Mouse (Mus musculus) heart, adult 2 months (tissue): ENCODE measurements around the gene Gm20388. TPM values are rescaled to one million over a fixed set of nuclear protein-coding genes. Genes with fewer than 3 reads are reported as not detected.

Source experiments
- DNase-seq, 2 experiments: peaks; one replicate each; pipeline ENCODE4 v3.0.0; 2021
- H3K27ac ChIP-seq: fragments of 200-600 bp; 2 replicates; pipeline ENCODE4 v1.8.1; 2022
- H3K27me3 ChIP-seq: fragments of 200-500 bp; 2 replicates; pipeline ENCODE4 v1.6.1; 2012; ENCODE audit warnings: mild to moderate bottlenecking, low read length, inconsistent platforms, mixed read lengths; ENCODE audit not compliant: control insufficient read depth, insufficient read depth
- H3K36me3 ChIP-seq: fragments of 200-500 bp; 2 replicates; pipeline ENCODE4 v1.6.1; 2012; ENCODE audit warnings: low read length, inconsistent platforms; ENCODE audit not compliant: control insufficient read depth, insufficient read depth
- H3K4me1 ChIP-seq: fragments of 200-500 bp; 2 replicates; pipeline ENCODE4 v1.6.1; 2011; ENCODE audit warnings: low read length; ENCODE audit not compliant: control insufficient read depth, insufficient read depth
- H3K4me3 ChIP-seq: fragments of 200-600 bp; 2 replicates; pipeline ENCODE4 v1.8.1; 2022
- H3K79me2 ChIP-seq: fragments of 200-500 bp; replicated peaks from 2 replicates; pipeline ENCODE4 v1.6.1; 2012; ENCODE audit warnings: mild to moderate bottlenecking, inconsistent platforms, low read length, moderate library complexity, mixed read lengths; ENCODE audit not compliant: control insufficient read depth, insufficient read depth
- H3K9ac ChIP-seq: fragments of 200-500 bp; 2 replicates; pipeline ENCODE4 v1.6.1; 2012; ENCODE audit warnings: low read depth, mild to moderate bottlenecking, control low read depth, inconsistent platforms, low read length, mixed read lengths
- CTCF ChIP-seq: fragments of 200-600 bp; IDR thresholded peaks from 2 replicates; pipeline ENCODE4 v1.8.1; 2022; ENCODE audit warnings: antibody characterized with exemption, mild to moderate bottlenecking, moderate library complexity
- EP300 ChIP-seq: fragments of 200-500 bp; IDR thresholded peaks from 2 replicates; pipeline ENCODE4 v1.6.1; 2011; ENCODE audit warnings: low read depth, low read length, control low read depth; ENCODE audit not compliant: insufficient read depth
- POLR2A ChIP-seq: fragments of 200-500 bp; IDR thresholded peaks from 2 replicates; pipeline ENCODE4 v1.6.1; 2011; ENCODE audit warnings: mild to moderate bottlenecking, low read depth, low read length, control low read depth; ENCODE audit not compliant: insufficient read depth
- WGBS: fragments of 180-500 bp; shearing (Covaris S2); methylation state at CpG from one replicate; pipeline ENCODE4 v1.1.7; 2018; 5-methylcytosine and 5-hydroxymethylcytosine counted together
- intact Hi-C: fragments of 180-260 bp; cut with DNase I; formaldehyde crosslinking; loops from one replicate; pipeline ENCODE4 v1.15.1; 2025
- polyA plus RNA-seq: library from polyadenylated mRNA; depleted of rRNA; stranded (reverse); fragments of >200 nt; gene quantifications from 2 replicates; pipeline ENCODE4 v1.2.3, GENCODE M21; 2012
- total RNA-seq, 2 experiments: library from RNA; stranded (reverse); gene quantifications; 2 replicates each; pipeline ENCODE4 v1.2.3; 2021

Gm20388 gene
- total and polyA plus RNA-seq, 3 experiments = 1.8 to 32.3 TPM; not detected in 1

- no peaks in the 10 kb centered on the region for H3K36me3 ChIP-seq
- H3K9ac ChIP-seq = no peak overlapping the region
- intact Hi-C loops = no loop called here
- DNase-seq = no peak
- no peaks in the 10 kb centered on the region for H3K27me3 ChIP-seq
- H3K27ac ChIP-seq = no peak overlapping the region
- TF ChIP-seq CTCF (no peak), EP300 (no peak), POLR2A (no peak)
- peaks cover 23% of the 10 kb centered on the region for H3K4me1 ChIP-seq
- no peak overlapping the region for H3K4me3 ChIP-seq
- WGBS = over 99% methylated on average over 15 of the region's 15 CpGs
- 0 out of 2 replicates have a peak, but pooled peaks cover 1% of the 10 kb centered on the region for H3K79me2 ChIP-seq
Measured at GRCm38 (mm10) chr8:120496478-120496877, 585.8 kb downstream of the Gm20388 start.

- no peaks in the 10 kb centered on the region for H3K36me3 ChIP-seq
- peaks cover 21% of the 10 kb centered on the region for H3K4me1 ChIP-seq
- intact Hi-C loops = no loop called here
- TF ChIP-seq POLR2A = no peak
- TF ChIP-seq CTCF = no peak
- no peak for TF ChIP-seq EP300
- WGBS = 76% methylated on average over 11 of the region's 11 CpGs
- DNase-seq = no peak
- no peaks in the 10 kb centered on the region for H3K27me3 ChIP-seq
- H3K27ac ChIP-seq = no peak overlapping the region
- no peak overlapping the region for H3K4me3 ChIP-seq
- no peak overlapping the region for H3K9ac ChIP-seq
- H3K79me2 ChIP-seq = 0 out of 2 replicates have a peak, but pooled peaks cover 1% of the 10 kb centered on the region
Measured at GRCm38 (mm10) chr8:120497503-120497946, 586.9 kb downstream of the Gm20388 start.

- H3K27me3 ChIP-seq = no peaks in the 10 kb centered on the region
- no peak for DNase-seq
- WGBS = 31% methylated on average over 4 of the region's 4 CpGs
- H3K4me3 ChIP-seq = 0 out of 2 replicates have a peak overlapping the region, but pooled peaks have one; percentile 39
- 0 out of 2 replicates have a peak overlapping the region, but pooled peaks have one; percentile 3 for H3K9ac ChIP-seq
- TF ChIP-seq EP300 = no peak
- TF ChIP-seq CTCF = no peak
- TF ChIP-seq POLR2A = no peak
- peaks cover 17% of the 10 kb centered on the region for H3K4me1 ChIP-seq
- intact Hi-C loops = no loop called here
- 0 out of 2 replicates have a peak, but pooled peaks cover 1% of the 10 kb centered on the region for H3K79me2 ChIP-seq
- no peaks in the 10 kb centered on the region for H3K36me3 ChIP-seq
- H3K27ac ChIP-seq = peak overlapping the region; percentile 28; the same call in 1 of the 2 replicates
Measured at GRCm38 (mm10) chr8:120498349-120498831, 587.7 kb downstream of the Gm20388 start.

GRCm38 (mm10) chr8:120498926-120499605, 588.4 kb downstream of the Gm20388 start:
- H3K36me3 ChIP-seq = no peaks in the 10 kb centered on the region
- intact Hi-C loops = no loop called here
- H3K4me3 ChIP-seq = 0 out of 2 replicates have a peak overlapping the region, but pooled peaks have one; percentile 39
- H3K9ac ChIP-seq = no peak overlapping the region
- peaks cover 16% of the 10 kb centered on the region for H3K4me1 ChIP-seq
- 0 out of 2 replicates have a peak, but pooled peaks cover 1% of the 10 kb centered on the region for H3K79me2 ChIP-seq
- H3K27ac ChIP-seq = peak overlapping the region; percentile 28; the same call in 1 of the 2 replicates
- no peaks in the 10 kb centered on the region for H3K27me3 ChIP-seq
- 41% methylated on average over 9 of the region's 9 CpGs for WGBS
- 0 out of 2 replicates have a peak, but pooled peaks have one; percentile 23 for TF ChIP-seq EP300
- no peak for TF ChIP-seq POLR2A
- peak; percentile 75 to 85 for DNase-seq

DNA sequence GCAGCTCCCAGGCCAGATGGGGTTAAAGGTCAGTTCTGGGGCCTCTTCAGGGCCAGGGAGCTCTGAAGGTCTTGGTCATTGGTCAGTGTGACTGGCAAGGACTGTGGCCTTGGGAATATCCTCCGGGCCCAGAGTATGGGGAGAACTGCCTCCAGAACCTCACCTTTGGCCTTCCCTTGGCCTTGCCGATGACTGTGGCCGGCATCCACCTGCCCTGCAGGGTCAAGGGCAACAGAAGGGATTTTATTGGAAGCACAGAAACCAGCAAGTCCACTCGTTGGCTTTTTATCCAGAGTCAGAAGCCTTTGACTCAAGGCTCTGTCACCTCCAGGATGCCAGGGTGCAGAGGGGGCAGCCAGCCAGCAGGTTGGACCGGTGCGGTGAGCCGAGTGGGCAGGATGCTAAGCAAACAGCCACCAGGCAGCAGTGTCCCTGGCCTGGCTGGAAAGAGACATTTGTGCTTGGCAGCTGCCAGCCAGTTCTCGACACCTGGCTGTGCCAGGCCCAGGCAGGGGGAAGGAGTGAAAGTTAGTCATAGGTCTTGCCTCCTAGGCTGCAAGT, 590.1 kb downstream of the Gm20388 start:
- DNase-seq = no peak
- H3K9ac ChIP-seq = no peak overlapping the region

DNA sequence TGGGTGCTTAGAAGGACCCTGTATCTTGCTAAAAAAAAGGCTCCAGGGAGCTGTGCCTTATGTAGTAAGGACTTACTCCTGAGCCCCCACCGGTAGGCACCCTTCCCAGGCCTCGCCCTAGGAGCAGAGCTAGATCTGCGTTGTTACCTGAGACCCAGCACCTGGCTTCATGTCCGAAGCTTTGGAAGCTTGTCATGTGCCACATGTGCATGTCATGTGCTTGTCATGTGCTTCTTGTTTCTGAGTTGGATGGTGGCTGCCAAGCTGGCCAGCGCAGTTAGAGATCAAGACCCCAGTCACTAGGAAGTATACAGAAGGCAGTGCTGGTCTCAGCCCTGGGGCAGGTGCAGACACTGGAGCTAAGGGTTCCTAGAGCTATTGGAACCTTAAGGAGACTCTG, 590.8 kb downstream of the Gm20388 start:
- Histone ChIP-seq H3K4me1 (peaks cover 15% of the 10 kb centered on the region), H3K27ac (no peak overlapping the region), H3K9ac (no peak overlapping the region), H3K36me3 (no peaks in the 10 kb centered on the region), H3K79me2 (0 out of 2 replicates have a peak, but pooled peaks cover 1% of the 10 kb centered on the region), H3K27me3 (no peaks in the 10 kb centered on the region), H3K4me3 (no peak overlapping the region)
- intact Hi-C loops = no loop called here
- 82% methylated on average over 5 of the region's 5 CpGs for WGBS
- DNase-seq = no peak
- TF ChIP-seq CTCF (no peak), POLR2A (no peak), EP300 (no peak)

More for the DNA sequence above, 590.1 kb downstream of the Gm20388 start:
- 70% methylated on average over 8 of the region's 8 CpGs for WGBS
- Histone ChIP-seq H3K27ac (no peak overlapping the region), H3K27me3 (no peaks in the 10 kb centered on the region), H3K4me1 (peaks cover 13% of the 10 kb centered on the region), H3K36me3 (no peaks in the 10 kb centered on the region), H3K4me3 (no peak overlapping the region), H3K79me2 (0 out of 2 replicates have a peak, but pooled peaks cover 1% of the 10 kb centered on the region)
- no peak for TF ChIP-seq EP300
- TF ChIP-seq CTCF = peak; percentile 38
- no peak for TF ChIP-seq POLR2A
- intact Hi-C loops = no loop called here
